Mouse (Mus musculus): ENCODE data around the gene Auts2. TPM values are rescaled to one million over a fixed set of nuclear protein-coding genes. Genes with fewer than 3 reads are reported as not detected.

Gene Auts2
- polyA plus RNA-seq, 1 experiment from 2014 or later = 45.3 TPM

- 88% methylated on average over 5 of the region's 5 CpGs for WGBS
- H3K9me3 ChIP-seq (replicated peaks) = no peaks in the 10 kb centered on the region
- H3K9ac ChIP-seq = no peak overlapping the region
- H3K4me1 ChIP-seq = 0 out of 2 replicates have a peak, but pooled peaks cover 4% of the 10 kb centered on the region
- no peaks in the 10 kb centered on the region for H3K36me3 ChIP-seq
- no peak overlapping the region for H3K27ac ChIP-seq (replicated peaks)
- H3K4me2 ChIP-seq (replicated peaks) = no peak overlapping the region
- H3K4me3 ChIP-seq (replicated peaks) = no peak overlapping the region
- no peaks in the 10 kb centered on the region for H3K27me3 ChIP-seq
- no peak for ATAC-seq (ENCODE audit: insufficient number of reproducible peaks, low FRiP score, low TSS enrichment, low read depth)
Observed at GRCm38 (mm10) chr5:132235460-132235859, 307.7 kb downstream of the Auts2 start.

GRCm38 (mm10) chr5:132234471-132234870, 308.7 kb downstream of the Auts2 start:
- Histone ChIP-seq H3K4me3 (replicated peaks) (no peak overlapping the region), H3K4me1 (peaks cover 13% of the 10 kb centered on the region), H3K27me3 (no peaks in the 10 kb centered on the region), H3K27ac (replicated peaks) (no peak overlapping the region), H3K36me3 (no peaks in the 10 kb centered on the region), H3K9me3 (replicated peaks) (no peaks in the 10 kb centered on the region), H3K4me2 (replicated peaks) (no peak overlapping the region), H3K9ac (no peak overlapping the region)
- ATAC-seq (ENCODE audit: insufficient number of reproducible peaks, low FRiP score, low TSS enrichment, low read depth) = no peak
- 80% methylated on average over 7 of the region's 7 CpGs for WGBS

- H3K27me3 ChIP-seq = no peaks in the 10 kb centered on the region
- H3K27ac ChIP-seq (replicated peaks) = no peak overlapping the region
- WGBS = 28% methylated on average over 10 of the region's 10 CpGs
- peak; percentile 77; the same call in 1 of the 2 replicates for ATAC-seq (ENCODE audit: insufficient number of reproducible peaks, low FRiP score, low TSS enrichment, low read depth)
- no peak overlapping the region for H3K9ac ChIP-seq
- H3K4me3 ChIP-seq (replicated peaks) = no peak overlapping the region
- H3K4me1 ChIP-seq = peaks cover 19% of the 10 kb centered on the region
- H3K36me3 ChIP-seq = no peaks in the 10 kb centered on the region
- no peak overlapping the region for H3K4me2 ChIP-seq (replicated peaks)
- no peaks in the 10 kb centered on the region for H3K9me3 ChIP-seq (replicated peaks)
Observed at GRCm38 (mm10) chr5:132231280-132232047, 311.7 kb downstream of the Auts2 start.

- ATAC-seq (ENCODE audit: insufficient number of reproducible peaks, low FRiP score, low TSS enrichment, low read depth) = peak; percentile 65; the same call in 1 of the 2 replicates
- 27% methylated on average over 8 of the region's 8 CpGs for WGBS
- H3K9me3 ChIP-seq (replicated peaks) = no peaks in the 10 kb centered on the region
- H3K27ac ChIP-seq (replicated peaks) = 0 out of 2 replicates have a peak overlapping the region, but pooled peaks have one; percentile 39
- no peaks in the 10 kb centered on the region for H3K36me3 ChIP-seq
- H3K4me3 ChIP-seq (replicated peaks) = no peak overlapping the region
- H3K4me1 ChIP-seq = peaks cover 19% of the 10 kb centered on the region
- no peak overlapping the region for H3K4me2 ChIP-seq (replicated peaks)
- H3K9ac ChIP-seq = no peak overlapping the region
- no peaks in the 10 kb centered on the region for H3K27me3 ChIP-seq
Observed at GRCm38 (mm10) chr5:132229644-132230357, 313.3 kb downstream of the Auts2 start.

GRCm38 (mm10) chr5:132229023-132229422, 314.1 kb downstream of the Auts2 start:
- H3K4me2 ChIP-seq (replicated peaks) = no peak overlapping the region
- WGBS = 54% methylated on average over 1 of the region's 1 CpGs
- H3K9ac ChIP-seq = no peak overlapping the region
- H3K4me1 ChIP-seq = peaks cover 19% of the 10 kb centered on the region
- no peaks in the 10 kb centered on the region for H3K9me3 ChIP-seq (replicated peaks)
- H3K27ac ChIP-seq (replicated peaks) = no peak overlapping the region
- H3K27me3 ChIP-seq = no peaks in the 10 kb centered on the region
- H3K4me3 ChIP-seq (replicated peaks) = no peak overlapping the region
- H3K36me3 ChIP-seq = no peaks in the 10 kb centered on the region
- ATAC-seq (ENCODE audit: insufficient number of reproducible peaks, low FRiP score, low TSS enrichment, low read depth) = no peak

- WGBS = 46% methylated on average over 12 of the region's 12 CpGs
Observed at GRCm38 (mm10) chr5:132220376-132220930, 322.7 kb downstream of the Auts2 start.

GRCm38 (mm10) chr5:132216143-132216542, 327.0 kb downstream of the Auts2 start:
- Histone ChIP-seq H3K9me3 (replicated peaks) (no peaks in the 10 kb centered on the region), H3K4me2 (replicated peaks) (no peak overlapping the region), H3K36me3 (no peaks in the 10 kb centered on the region), H3K9ac (no peak overlapping the region), H3K4me3 (replicated peaks) (no peak overlapping the region), H3K4me1 (peaks cover 17% of the 10 kb centered on the region), H3K27ac (replicated peaks) (no peak overlapping the region), H3K27me3 (no peaks in the 10 kb centered on the region)
- WGBS = 90% methylated on average over 2 of the region's 2 CpGs
- ATAC-seq (ENCODE audit: insufficient number of reproducible peaks, low FRiP score, low TSS enrichment, low read depth) = no peak

More at GRCm38 (mm10) chr5:132220376-132220930, 322.7 kb downstream of the Auts2 start:
- Histone ChIP-seq H3K27me3 (no peaks in the 10 kb centered on the region), H3K9ac (no peak overlapping the region), H3K36me3 (no peaks in the 10 kb centered on the region), H3K4me1 (peaks cover 19% of the 10 kb centered on the region), H3K27ac (replicated peaks) (no peak overlapping the region), H3K9me3 (replicated peaks) (no peaks in the 10 kb centered on the region), H3K4me2 (replicated peaks) (no peak overlapping the region), H3K4me3 (replicated peaks) (no peak overlapping the region)
- peak; percentile 34; the same call in 1 of the 2 replicates for ATAC-seq (ENCODE audit: insufficient number of reproducible peaks, low FRiP score, low TSS enrichment, low read depth)

GRCm38 (mm10) chr5:132212446-132212845, 330.7 kb downstream of the Auts2 start:
- no peaks in the 10 kb centered on the region for H3K27me3 ChIP-seq
- H3K9me3 ChIP-seq (replicated peaks) = no peaks in the 10 kb centered on the region
- ATAC-seq (ENCODE audit: insufficient number of reproducible peaks, low FRiP score, low TSS enrichment, low read depth) = peak; percentile 34; the same call in 1 of the 2 replicates
- no peak overlapping the region for H3K27ac ChIP-seq (replicated peaks)
- H3K36me3 ChIP-seq = no peaks in the 10 kb centered on the region
- peaks cover 20% of the 10 kb centered on the region for H3K4me1 ChIP-seq
- H3K9ac ChIP-seq = no peak overlapping the region
- H3K4me3 ChIP-seq (replicated peaks) = no peak overlapping the region
- WGBS = 86% methylated on average over 2 of the region's 2 CpGs
- no peak overlapping the region for H3K4me2 ChIP-seq (replicated peaks)

GRCm38 (mm10) chr5:132209694-132210093, 333.4 kb downstream of the Auts2 start:
- ATAC-seq (ENCODE audit: insufficient number of reproducible peaks, low FRiP score, low TSS enrichment, low read depth) = peak; percentile 63; the same call in 1 of the 2 replicates
- Histone ChIP-seq H3K9me3 (replicated peaks) (no peaks in the 10 kb centered on the region), H3K27ac (replicated peaks) (peak overlapping the region; percentile 75), H3K36me3 (no peaks in the 10 kb centered on the region), H3K9ac (no peak overlapping the region), H3K4me3 (replicated peaks) (no peak overlapping the region), H3K4me1 (peaks cover 18% of the 10 kb centered on the region), H3K27me3 (no peaks in the 10 kb centered on the region), H3K4me2 (replicated peaks) (no peak overlapping the region)

- H3K36me3 ChIP-seq = no peaks in the 10 kb centered on the region
- no peak overlapping the region for H3K9ac ChIP-seq
- H3K9me3 ChIP-seq (replicated peaks) = no peaks in the 10 kb centered on the region
- no peak for ATAC-seq (ENCODE audit: insufficient number of reproducible peaks, low FRiP score, low TSS enrichment, low read depth)
- H3K4me3 ChIP-seq (replicated peaks) = no peak overlapping the region
- no peaks in the 10 kb centered on the region for H3K27me3 ChIP-seq
- no peak overlapping the region for H3K4me2 ChIP-seq (replicated peaks)
- H3K27ac ChIP-seq (replicated peaks) = no peak overlapping the region
- peaks cover 25% of the 10 kb centered on the region for H3K4me1 ChIP-seq
- WGBS = 83% methylated on average over 1 of the region's 1 CpGs
Observed at GRCm38 (mm10) chr5:132206220-132206619, 336.9 kb downstream of the Auts2 start.

GRCm38 (mm10) chr5:132203846-132204245, 339.3 kb downstream of the Auts2 start:
- Histone ChIP-seq H3K4me1 (peaks cover 14% of the 10 kb centered on the region), H3K9ac (no peak overlapping the region), H3K27ac (replicated peaks) (no peak overlapping the region), H3K4me2 (replicated peaks) (no peak overlapping the region), H3K36me3 (no peaks in the 10 kb centered on the region), H3K27me3 (no peaks in the 10 kb centered on the region), H3K9me3 (replicated peaks) (no peaks in the 10 kb centered on the region), H3K4me3 (replicated peaks) (no peak overlapping the region)
- 53% methylated on average over 11 of the region's 11 CpGs for WGBS
- no peak for ATAC-seq (ENCODE audit: insufficient number of reproducible peaks, low FRiP score, low TSS enrichment, low read depth)

All from embryonic facial prominence, embryonic 15.5 days (tissue).